Mouse (Mus musculus): Measurements from ENCODE around the gene Gm20388.

DNA sequence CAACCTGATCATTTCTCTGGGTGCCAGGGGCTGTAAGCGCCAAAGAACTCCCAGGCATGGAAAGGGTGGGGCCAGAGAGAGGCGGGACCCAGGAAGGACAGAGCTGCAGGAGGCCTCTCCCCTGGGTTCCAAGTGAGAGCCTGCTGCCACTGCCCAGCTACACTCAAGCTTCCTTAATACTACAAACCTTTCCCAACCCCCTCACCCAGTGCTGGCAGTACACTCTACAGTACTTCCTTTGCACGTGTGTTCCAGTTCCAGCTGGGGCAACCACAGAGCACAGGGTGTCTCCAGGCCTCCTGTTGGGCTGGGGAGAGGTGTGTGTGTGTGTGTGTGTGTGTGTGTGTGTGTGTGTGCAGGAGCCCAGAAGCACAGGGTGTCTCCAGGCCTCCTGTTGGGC lies 374.4 kb downstream of the Gm20388 start:
- no peak for TF ChIP-seq CTCF (IDR thresholded peaks at IDR 0.05; ENCODE audit: borderline replicate concordance, extremely low read depth, insufficient read depth, insufficient read length)
- no peak for TF ChIP-seq POLR2A (IDR thresholded peaks at IDR 0.05; ENCODE audit: borderline replicate concordance, extremely low read depth, insufficient read depth, insufficient read length, poor library complexity, severe bottlenecking)

Data from brain, embryonic 14.5 days (tissue).